Mouse (Mus musculus): ENCODE measurements around the gene Arid3a.

Gene Arid3a

DNA sequence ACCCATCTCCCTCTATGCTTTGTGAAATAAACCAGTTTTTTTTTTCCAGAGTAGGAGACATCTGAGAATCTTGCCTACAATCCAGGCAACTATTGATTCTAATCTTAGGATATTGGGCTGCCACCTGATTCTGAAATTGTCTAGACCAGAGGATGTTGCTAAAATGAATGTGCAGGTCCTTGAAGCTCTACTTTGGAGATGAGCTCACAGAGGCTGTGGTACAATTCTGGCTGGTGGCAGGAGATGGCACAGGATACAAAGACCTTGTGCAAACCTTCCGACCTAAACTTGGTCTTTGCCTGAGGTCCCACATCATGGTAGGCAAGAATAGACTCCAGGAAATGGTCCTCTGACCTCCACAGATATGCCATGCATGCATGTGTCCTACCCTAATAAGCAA, 68.8 kb downstream of the Arid3a start:
- no peak for DNase-seq (ENCODE audit: low spot score in 2 of 2)

DNA sequence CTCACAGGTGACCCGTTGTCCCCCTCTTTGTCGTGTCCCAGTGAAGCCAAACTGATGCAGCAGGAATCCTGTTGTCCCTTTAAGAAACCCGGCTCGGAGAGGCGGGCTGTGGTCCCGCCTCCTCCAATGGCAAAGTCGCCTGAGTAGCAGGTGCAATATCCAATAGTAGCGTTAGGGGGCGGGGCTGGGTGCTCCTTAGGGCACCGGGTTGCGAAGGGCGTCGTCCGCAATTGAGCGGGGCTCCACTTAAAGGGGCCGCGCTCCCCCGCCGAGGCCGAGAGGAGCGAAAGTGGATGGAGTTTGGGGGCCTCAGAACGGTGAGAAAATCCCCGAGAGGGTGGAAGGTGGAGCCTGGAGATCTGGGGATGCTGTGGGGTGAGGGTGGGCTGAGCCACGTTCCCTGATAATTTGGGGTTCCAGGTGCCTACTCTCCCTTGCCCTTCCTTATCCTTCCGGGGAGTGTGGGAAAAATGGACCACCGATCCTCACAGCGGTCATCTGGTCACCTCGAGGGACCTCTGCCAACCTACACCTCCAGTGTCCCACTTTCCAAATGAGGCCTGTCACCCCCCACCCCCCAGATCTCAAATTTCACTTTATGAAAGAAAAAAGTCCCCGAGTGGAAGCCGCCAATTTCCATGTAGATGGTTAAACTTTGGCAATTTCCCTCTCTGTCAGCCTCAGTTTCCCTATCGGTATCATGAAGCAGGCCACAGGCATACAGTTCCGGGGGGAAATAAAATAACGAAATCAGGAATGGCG, 69.6 kb downstream of the Arid3a start, which contains the start of gene Abca7:
TSS of gene Abca7 (plus strand) at position 223 of the 762 bp plus-strand sequence.
- peak; percentile 91 to 99 for DNase-seq (ENCODE audit: low spot score in 2 of 2)

DNA sequence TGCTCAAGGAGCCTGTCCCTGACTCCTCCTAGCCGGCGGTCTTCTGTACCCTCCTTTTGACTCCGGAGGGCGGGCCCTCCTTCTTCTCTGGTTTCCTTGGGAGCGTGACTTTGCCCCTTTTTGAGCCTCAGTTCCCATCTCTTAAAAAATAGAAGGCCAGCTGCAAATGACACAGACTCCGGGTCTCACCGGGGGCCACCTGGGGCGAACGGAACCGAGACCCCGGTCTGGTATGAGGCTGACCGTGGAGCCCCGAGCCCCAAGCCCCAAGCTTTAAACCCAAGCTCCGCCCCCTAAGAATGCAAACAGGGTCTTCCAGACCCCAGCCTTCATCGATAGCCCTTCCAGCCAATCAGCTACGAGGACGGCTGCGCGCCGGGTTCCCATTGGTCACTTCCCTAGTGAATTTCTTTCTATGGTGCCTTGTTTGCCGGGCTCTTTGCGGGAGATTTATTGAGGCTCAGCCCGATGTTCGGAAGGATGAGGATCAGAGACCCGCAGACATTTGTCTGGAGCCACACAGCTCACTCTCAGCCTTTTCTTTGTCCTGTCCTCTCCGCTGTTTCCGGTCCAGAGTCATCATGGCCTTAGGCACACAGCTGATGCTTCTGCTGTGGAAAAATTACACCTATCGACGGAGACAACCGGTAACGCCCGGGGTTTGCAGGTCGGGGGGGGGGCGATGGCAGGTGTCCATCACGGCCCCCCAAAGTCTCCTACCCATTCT, 70.4 kb downstream of the Arid3a start:
- DNase-seq (ENCODE audit: low spot score in 2 of 2) = no peak

DNA sequence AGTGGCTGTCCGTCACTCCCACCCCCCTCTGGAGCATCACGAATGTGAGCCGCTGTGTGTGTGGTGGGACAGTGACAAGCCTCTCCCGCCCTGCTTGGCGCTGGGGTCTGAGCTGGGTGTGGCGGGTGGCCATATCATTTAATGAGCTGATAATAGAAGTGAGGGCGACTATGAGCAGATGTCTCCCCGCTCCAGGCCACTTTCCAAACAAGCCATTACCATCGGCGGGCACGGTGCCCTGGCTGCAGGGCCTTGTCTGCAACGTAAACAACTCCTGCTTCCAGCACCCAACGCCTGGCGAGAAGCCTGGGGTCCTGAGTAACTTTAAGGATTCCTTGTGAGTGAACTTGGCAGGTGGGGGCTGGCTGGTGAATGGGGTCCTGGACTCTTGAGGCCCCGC, 71.0 kb downstream of the Arid3a start:
- no peak for DNase-seq (ENCODE audit: low spot score in 2 of 2)

DNA sequence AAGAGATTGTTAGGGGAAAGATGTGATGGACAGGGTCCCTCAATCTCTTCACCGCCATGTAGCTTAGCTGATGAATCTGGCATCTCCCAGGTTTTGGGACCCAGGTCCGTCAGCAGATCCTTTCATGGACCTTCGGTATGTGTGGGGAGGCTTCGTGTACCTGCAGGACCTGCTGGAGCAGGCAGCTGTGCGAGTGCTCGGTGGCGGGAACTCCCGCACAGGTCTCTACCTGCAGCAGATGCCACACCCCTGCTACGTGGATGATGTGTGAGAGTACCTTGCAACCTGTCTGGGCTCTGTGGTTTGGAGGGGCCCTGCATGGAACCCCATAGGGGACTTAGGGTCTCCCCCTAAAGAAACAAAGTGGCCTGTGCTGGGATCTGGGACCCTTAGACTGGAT, 75.1 kb downstream of the Arid3a start:
- no peak for DNase-seq (ENCODE audit: low spot score in 2 of 2)

DNA sequence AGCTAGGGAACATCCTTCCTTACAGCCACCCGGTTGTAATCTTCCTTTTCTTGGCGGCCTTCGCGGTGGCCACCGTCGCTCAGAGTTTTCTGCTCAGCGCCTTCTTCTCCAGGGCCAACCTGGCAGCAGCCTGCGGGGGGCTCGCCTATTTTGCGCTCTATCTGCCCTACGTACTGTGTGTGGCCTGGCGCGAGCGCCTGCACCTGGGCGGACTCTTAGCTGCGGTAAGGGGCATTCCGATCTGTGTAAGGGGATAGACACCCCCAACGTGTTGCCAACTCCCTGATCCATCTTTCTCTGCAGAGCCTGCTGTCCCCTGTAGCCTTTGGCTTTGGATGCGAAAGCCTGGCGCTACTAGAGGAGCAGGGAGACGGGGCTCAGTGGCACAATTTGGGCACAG, 76.0 kb downstream of the Arid3a start:
- no peak for DNase-seq (ENCODE audit: low spot score in 2 of 2)

DNA sequence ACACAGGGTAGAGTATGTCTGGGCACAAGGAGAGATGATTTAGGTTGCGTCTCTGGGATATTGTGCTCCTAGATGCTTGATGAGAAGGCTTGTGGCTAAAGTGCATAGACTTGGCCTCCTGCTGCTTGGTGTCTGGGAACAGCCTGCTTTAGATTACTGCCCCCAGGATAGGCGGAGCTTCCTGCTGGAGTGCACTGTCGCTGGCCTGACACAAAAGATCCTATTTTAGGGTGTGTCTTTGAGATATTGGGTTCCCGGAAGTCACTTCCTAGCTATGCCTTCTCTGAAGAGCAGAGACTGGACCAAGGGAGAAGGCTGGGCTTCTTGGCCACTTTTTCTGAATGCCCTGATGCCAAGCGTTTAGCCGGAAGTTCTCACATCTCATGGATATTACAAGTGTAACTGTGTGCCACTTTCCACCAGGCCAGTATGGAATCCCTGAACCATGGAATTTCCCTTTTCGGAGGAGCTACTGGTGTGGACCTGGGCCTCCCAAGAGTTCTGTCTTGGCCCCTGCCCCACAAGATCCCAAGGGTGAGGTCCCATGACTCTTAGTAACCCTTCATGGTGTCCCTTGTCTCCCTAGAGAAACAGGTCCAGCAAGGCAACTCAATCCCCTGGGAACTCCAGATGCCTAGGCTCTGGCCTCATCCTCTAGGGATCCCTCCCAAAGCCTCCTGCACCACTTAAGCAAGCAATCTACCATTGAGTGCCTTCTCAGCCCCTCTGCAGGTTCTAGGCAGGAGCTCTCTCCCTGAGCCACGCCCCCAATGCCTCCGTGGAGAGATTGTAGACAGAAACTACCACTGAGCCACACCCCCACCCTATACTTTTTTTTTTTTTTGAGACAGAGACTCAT, 76.8 kb downstream of the Arid3a start:
- DNase-seq (ENCODE audit: low spot score in 2 of 2) = no peak

DNA sequence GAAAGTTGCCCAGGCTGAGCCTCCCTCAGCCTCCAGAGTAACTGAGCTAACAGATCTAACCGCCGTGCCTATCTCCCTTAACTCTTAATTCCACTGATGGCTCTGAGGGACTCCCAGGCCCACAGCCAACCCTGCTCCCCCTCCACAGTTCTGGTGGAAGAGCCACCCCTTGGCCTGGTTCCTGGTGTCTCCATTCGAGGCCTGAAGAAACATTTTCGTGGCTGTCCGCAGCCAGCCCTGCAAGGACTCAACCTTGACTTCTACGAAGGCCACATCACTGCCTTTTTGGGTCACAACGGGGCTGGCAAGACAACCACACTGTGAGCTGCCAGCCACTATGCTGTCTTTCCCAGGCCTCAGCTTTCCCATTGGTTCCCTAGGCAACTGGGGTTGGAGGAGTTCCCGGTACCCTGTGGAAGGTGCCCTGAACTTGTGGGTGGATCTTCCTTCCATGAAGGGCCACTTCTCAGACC, 77.4 kb downstream of the Arid3a start:
- no peak for DNase-seq (ENCODE audit: low spot score in 2 of 2)

Data from urinary bladder, postnatal 4 days (tissue).